Mouse (Mus musculus) splenic B cell, adult 2 months (primary cell): ENCODE measurements at regions not wholly inside any gene's neighbourhood (a gene's known extent, or its start where the extent isn't known, plus 50 kb on each side); places are given as distances from the start of the nearest gene placed in this dataset.

ENCODE experiments used
- DNase-seq: peaks from one replicate; pipeline ENCODE4 v3.0.0-alpha.2; 2011; ENCODE audit warnings: low read depth, low spot score
- H3K27me3 ChIP-seq: 2 replicates; pipeline ENCODE4 v1.6.1; 2012; ENCODE audit warnings: mild to moderate bottlenecking, low read length, moderate library complexity, mixed read lengths; ENCODE audit not compliant: control insufficient read depth, poor library complexity, insufficient read depth, severe bottlenecking
- H3K36me3 ChIP-seq: 2 replicates; pipeline ENCODE4 v1.6.1; 2012; ENCODE audit warnings: mild to moderate bottlenecking, low read length, moderate library complexity, mixed read lengths; ENCODE audit not compliant: control insufficient read depth, poor library complexity, insufficient read depth, severe bottlenecking

- DNase-seq: no peak
- H3K36me3 ChIP-seq: no peaks in the 10 kb centered on the region
- no peaks in the 10 kb centered on the region for H3K27me3 ChIP-seq
These were observed 67.5 kb downstream of the Lmo4 start for GRCm38 (mm10) chr3:144137483-144137882.

- no peak for DNase-seq
- Histone ChIP-seq H3K27me3 (no peaks in the 10 kb centered on the region), H3K36me3 (no peaks in the 10 kb centered on the region)
These were observed 68.6 kb downstream of the Lmo4 start for GRCm38 (mm10) chr3:144136432-144136831.

GRCm38 (mm10) chr3:144135646-144136045 lies 69.4 kb downstream of the Lmo4 start:
- no peaks in the 10 kb centered on the region for H3K27me3 ChIP-seq
- H3K36me3 ChIP-seq: no peaks in the 10 kb centered on the region
- DNase-seq: no peak

GRCm38 (mm10) chr3:144128042-144128441 lies 77.0 kb downstream of the Lmo4 start:
- DNase-seq: no peak
- Histone ChIP-seq H3K36me3 (no peaks in the 10 kb centered on the region), H3K27me3 (no peaks in the 10 kb centered on the region)

GRCm38 (mm10) chr3:144124353-144124752 lies 80.7 kb downstream of the Lmo4 start:
- DNase-seq: no peak
- H3K36me3 ChIP-seq: no peaks in the 10 kb centered on the region
- no peaks in the 10 kb centered on the region for H3K27me3 ChIP-seq

GRCm38 (mm10) chr3:144123361-144124072 lies 81.5 kb downstream of the Lmo4 start:
- no peak for DNase-seq
- no peaks in the 10 kb centered on the region for H3K27me3 ChIP-seq
- no peaks in the 10 kb centered on the region for H3K36me3 ChIP-seq

GRCm38 (mm10) chr3:144119076-144119475 lies 85.9 kb downstream of the Lmo4 start:
- H3K36me3 ChIP-seq: no peaks in the 10 kb centered on the region
- DNase-seq: no peak
- H3K27me3 ChIP-seq: no peaks in the 10 kb centered on the region

- Histone ChIP-seq H3K36me3 (no peaks in the 10 kb centered on the region), H3K27me3 (no peaks in the 10 kb centered on the region)
- DNase-seq: no peak
These were observed 91.1 kb downstream of the Lmo4 start for GRCm38 (mm10) chr3:144113672-144114645.

GRCm38 (mm10) chr3:144110331-144111080 lies 94.5 kb downstream of the Lmo4 start:
- no peak for DNase-seq
- H3K27me3 ChIP-seq: no peaks in the 10 kb centered on the region
- H3K36me3 ChIP-seq: no peaks in the 10 kb centered on the region

- peak; percentile 11 for DNase-seq
These were observed 95.3 kb downstream of the Lmo4 start for GRCm38 (mm10) chr3:144109769-144110168.

GRCm38 (mm10) chr3:144108310-144108709 lies 96.7 kb downstream of the Lmo4 start:
- DNase-seq: no peak
- H3K27me3 ChIP-seq: no peaks in the 10 kb centered on the region
- no peaks in the 10 kb centered on the region for H3K36me3 ChIP-seq

More at GRCm38 (mm10) chr3:144109769-144110168, 95.3 kb downstream of the Lmo4 start:
- Histone ChIP-seq H3K27me3 (no peaks in the 10 kb centered on the region), H3K36me3 (no peaks in the 10 kb centered on the region)

GRCm38 (mm10) chr3:144107664-144108063 lies 97.4 kb downstream of the Lmo4 start:
- DNase-seq: no peak
- no peaks in the 10 kb centered on the region for H3K27me3 ChIP-seq
- no peaks in the 10 kb centered on the region for H3K36me3 ChIP-seq

GRCm38 (mm10) chr3:144104366-144104765 lies 100.7 kb downstream of the Lmo4 start:
- H3K36me3 ChIP-seq: no peaks in the 10 kb centered on the region
- H3K27me3 ChIP-seq: no peaks in the 10 kb centered on the region
- no peak for DNase-seq

- Histone ChIP-seq H3K27me3 (no peaks in the 10 kb centered on the region), H3K36me3 (no peaks in the 10 kb centered on the region)
- no peak for DNase-seq
These were observed 105.6 kb downstream of the Lmo4 start for GRCm38 (mm10) chr3:144099444-144099843.
